Mouse (Mus musculus) kidney, adult 9 months (tissue): ENCODE measurements around the gene Sulf2.

Experiments used
- DNase-seq: peaks from one replicate; pipeline ENCODE4 v3.0.0; 2022

Gene Sulf2

GRCm38 (mm10) chr2:166175145-166175544 lies 19.7 kb upstream of the Sulf2 start:
- no peak for DNase-seq

- no peak for DNase-seq
These were observed 17.7 kb upstream of the Sulf2 start for GRCm38 (mm10) chr2:166173169-166173568.

DNA sequence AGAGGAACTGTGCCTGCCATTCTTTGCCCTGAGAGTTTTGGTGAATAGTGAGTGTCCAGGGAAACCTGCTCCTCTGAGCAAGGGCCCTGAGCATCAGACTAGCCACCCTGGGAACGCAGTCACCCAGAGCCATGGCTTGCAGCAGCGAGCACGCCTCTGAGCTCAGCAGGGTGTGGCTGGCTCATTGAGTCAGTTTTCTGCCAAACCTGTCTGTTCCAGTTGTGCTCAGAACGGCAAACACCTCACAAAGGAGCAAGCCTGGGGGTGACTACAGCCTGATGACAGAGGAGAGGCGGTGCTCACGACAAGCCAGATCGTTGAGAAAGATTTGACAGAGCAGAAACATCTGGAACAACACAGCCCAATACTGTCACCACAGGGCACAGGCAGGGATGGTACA lies 14.7 kb upstream of the Sulf2 start:
- DNase-seq: no peak

GRCm38 (mm10) chr2:166168868-166169267 lies 13.4 kb upstream of the Sulf2 start:
- no peak for DNase-seq

GRCm38 (mm10) chr2:166167387-166167786 lies 11.9 kb upstream of the Sulf2 start:
- no peak for DNase-seq

- DNase-seq: no peak
These were observed 9.9 kb upstream of the Sulf2 start for GRCm38 (mm10) chr2:166165396-166165795.

DNA sequence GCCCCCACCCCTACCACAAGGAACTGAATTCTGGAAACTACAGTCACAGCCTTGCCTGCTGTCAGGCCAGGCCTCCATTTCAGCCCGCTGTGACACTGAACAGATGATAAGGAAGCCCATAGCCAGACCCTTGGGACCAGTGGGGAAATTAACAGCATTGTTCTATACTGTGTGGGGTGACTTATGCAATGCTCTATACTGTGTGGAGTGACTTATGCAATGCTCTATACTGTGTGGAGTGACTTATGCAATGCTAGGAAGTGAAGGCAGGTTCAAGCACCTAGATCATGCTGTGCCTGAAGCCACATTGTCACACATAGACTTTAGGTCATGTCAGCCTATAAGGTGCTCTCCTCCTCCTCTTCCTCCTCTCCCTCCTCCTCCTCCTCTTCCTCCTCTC lies 9.1 kb upstream of the Sulf2 start:
- no peak for DNase-seq

- DNase-seq: no peak
These were observed 8.5 kb upstream of the Sulf2 start for GRCm38 (mm10) chr2:166163917-166164316.

DNA sequence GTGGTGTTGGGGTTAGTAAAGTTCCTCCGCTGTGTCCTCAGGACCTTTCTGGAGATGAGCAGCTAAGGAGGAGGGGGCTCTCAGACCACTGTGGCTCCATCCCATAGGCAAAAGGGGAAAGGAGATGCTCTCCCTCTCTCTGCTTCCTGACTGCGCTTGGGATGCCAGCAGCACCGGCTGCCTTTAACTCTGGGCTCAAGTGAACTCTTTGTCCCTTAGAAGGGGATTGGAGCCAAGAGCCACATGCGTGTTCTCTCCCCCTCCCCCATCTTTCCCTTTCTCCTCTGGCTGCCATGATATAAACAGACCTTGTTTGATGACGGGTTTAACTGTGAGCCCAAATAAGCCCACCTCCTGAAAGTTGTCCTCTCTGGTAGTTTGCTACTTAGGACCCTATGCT lies 7.8 kb upstream of the Sulf2 start:
- DNase-seq: no peak

GRCm38 (mm10) chr2:166162160-166162559 lies 6.7 kb upstream of the Sulf2 start:
- DNase-seq: peak; percentile 51

DNA sequence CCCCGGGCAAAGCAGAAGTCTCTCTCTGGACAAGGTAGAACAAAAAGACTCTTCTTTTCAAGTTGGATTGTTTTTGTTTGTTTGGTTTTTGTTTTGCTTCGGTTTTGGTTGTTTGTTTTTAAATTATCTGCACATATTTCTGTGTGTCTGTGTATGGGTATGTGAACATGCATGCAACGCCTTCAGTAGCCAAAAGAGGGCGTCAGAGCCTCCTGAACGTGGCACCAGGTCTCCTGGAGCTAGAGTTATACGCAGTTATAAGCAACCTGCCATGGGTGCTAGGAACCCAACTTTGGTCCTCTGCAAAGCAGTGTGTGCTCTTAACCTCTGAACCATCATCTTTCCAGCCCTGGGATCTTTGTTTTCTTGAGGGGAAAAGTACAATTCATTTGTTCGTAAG lies 3.8 kb upstream of the Sulf2 start:
- DNase-seq: no peak

GRCm38 (mm10) chr2:166157767-166158561 lies 2.5 kb upstream of the Sulf2 start:
- DNase-seq: no peak

- no peak for DNase-seq
These were observed 1.7 kb upstream of the Sulf2 start for GRCm38 (mm10) chr2:166157144-166157543.

DNA sequence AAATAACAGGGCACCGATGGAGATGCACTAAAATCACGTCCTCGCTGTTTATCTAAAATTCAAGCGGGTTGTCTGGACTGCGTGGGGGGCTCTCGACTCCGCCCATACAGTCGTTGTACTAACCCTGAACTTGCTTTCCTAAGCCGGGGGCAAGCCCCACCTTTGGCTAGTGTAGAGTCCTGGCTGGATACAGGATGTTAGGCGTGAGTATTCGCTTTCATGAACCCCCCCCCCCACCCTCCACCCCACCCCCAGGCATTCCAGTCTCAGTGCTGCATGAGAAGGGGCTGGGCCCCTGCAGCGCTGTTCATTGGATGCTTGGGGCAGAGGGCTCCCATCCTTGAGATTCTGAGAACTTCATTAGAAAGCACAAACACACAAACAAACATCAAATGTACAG lies 659 bp upstream of the Sulf2 start:
- DNase-seq: no peak

DNA sequence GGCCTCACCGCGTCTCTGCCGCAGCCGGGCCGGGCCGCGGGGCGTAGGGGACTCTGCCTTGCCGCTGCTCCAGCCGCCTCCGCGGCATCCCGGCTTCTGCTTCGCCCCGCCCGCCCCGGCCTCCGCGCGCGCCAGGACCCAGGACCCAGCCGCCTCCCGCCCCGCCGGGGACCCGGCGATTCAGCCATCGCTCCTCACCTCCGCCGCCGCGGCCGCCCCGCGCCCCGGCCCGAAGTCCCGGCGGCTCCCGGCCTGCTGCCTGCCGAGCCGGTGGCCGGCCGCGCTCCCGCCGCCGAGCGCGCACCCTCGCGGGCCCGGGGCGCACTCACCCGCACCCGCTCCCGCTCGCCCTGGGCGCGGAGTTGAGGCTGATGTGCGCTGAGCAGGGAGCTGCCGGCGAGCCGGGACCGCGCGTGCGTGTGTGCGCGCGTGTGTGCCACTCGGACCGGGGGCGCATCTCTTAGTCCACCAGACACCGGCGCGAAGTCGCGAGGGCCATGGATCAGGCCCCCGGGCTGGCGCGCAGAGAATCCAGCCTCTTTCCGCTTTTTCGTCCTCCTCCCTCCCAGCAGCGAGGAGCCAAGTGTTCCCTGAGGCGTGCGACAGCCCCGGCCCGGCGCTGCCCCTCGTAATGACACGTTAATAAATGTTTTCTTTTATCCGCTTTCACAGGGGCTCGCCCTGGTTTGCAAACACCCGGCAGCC lies 562 bp downstream of the Sulf2 start:
- no peak for DNase-seq

DNA sequence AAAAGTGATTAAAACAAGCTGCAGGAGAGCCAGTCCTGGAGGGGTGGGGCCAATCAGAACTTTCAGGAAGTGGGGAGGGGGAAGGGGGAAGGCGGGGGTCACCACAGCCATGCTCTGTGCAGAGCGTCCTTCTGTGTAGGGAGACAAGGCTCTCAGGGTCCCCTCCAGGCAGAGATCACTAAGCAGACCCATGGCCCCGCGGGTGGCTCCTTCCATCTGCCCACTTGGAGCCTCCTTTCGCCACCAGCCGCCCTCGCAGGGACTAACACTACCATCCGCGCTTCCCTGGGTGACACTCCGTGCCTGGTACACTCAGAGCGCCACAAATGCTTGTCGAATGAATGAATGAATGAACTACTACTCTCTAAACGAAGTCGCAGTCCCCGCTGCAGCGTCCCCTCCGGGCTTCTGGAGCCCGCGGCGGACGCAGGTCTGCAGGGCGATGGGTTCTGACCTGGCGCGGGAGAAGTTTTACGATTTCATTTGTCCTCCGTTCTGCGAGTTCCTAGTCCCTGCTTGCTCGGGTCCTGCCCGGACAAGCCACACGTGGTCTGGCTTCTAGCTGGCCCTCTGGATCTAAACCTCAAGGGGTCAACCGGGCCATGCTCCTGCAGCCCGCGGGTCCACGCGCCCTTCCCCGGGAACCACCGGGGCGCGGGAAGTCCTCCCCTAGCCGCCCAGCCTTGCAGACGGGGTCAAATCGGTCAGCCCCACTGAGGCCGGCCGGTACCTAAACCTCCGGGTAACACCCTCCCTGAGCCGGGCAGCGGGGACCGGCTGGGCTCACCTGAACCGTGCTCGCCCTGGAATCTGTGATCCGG lies 1.4 kb downstream of the Sulf2 start:
- DNase-seq: peak; percentile 23

- peak; percentile 33 for DNase-seq
These were observed 2.1 kb downstream of the Sulf2 start for GRCm38 (mm10) chr2:166153399-166153793.

DNA sequence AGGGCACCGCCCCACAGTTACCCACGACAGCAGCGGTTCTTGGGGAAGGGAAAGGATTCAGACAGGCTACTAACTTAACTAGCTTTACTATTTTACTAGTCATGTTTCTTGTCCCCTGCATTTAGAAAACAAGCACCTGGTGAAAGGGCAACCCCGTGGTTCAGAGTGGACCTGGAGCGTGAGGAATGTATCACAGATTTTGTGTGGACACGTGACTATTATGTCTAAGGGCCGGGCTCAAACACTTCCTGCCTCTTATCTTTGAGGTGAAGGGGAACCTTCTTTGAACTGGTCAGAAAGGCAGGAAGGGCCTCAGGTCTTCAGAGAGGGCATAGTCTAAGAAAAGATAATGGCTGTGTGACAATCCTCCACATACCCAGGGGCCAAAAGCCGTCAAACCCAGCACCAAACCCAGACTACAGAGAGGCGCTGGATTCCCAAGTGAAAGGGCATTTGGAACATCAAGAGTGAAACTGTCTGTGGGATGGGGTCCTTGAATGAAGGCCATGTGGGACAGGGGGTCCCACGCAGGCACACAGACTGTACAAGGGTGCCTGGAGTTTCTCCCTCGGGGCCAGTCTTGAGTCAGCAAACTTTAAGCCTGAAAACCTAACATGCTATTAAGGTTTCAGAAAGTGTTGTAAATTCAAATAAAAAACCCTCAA lies 2.6 kb downstream of the Sulf2 start:
- DNase-seq: no peak

DNA sequence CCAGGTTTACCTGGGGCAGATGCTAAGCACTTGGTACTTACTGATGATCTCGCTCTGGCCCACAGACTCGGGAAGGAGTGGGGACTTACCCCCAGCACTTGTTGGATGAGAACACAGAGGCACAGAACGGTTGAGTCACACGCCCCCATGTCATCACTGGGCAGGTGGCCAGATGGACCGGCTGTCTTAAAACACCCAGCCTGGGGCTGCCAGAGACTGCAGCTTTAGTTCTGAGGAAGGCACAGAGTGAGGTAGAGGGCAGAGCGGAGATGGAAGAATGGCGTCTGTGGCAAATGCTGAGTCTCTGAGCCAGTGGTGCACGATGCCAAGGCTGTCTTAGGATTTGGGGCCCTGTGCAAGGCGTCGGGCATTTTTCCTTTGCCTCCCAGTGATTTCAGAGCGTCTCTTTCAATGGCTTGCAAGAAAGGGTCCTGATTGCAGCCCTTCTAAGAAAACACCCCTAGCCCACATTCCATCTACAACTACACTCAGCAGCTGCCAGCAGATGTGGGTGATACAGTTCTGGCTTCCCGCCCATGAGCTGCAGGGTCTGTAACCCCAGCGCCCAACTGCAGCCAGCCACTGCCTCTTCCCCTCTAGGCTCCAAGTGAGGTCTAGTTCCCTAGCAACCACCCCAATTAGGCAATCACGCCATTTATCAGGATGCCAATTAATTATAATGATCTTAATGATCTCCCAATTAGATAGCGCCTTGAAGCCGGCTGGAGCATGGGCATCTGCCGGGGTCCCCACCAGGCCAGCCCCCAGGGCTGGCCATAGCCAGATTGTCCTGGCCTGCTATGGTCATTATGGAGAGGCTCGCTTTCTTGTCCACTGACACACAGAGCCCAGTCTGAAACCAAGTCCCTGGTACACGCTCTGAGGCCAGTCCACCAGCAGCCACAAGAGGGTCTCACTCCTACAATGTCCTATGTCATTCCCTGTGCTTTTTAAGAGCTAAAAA lies 3.7 kb downstream of the Sulf2 start:
- peak; percentile 36 for DNase-seq

GRCm38 (mm10) chr2:166150584-166150983 lies 4.9 kb downstream of the Sulf2 start:
- no peak for DNase-seq

DNA sequence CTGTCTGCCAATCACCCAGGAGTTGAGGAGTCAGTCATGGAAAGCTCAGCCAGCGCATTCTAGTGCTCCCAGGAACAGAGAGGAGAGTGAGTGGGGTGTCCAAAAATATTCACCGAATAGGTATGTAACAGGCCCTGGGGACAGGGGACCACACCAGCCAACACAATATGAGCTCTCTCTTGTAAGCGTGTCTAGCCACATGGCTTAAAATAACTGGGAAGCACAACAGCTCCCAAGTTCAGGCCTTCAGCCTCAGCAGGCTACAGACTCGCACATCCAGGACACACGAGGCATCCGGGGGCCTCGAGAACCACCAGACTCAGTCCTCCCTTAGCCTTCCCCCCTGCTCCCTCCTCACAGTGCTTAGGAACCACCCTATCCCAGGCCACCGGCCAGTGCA lies 6.0 kb downstream of the Sulf2 start:
- no peak for DNase-seq
